Mouse (Mus musculus) bone marrow macrophage, adult 2 months (primary cell): ENCODE results near the gene Dlk1.

Source experiments
- CTCF ChIP-seq: IDR thresholded peaks from 2 replicates; pipeline ENCODE4 v1.5.1; 2012; ENCODE audit warnings: low read depth, mild to moderate bottlenecking, low read length, moderate library complexity
- POLR2A ChIP-seq: IDR thresholded peaks from 2 replicates; pipeline ENCODE4 v1.6.1; 2012; ENCODE audit warnings: mild to moderate bottlenecking, low read depth, low read length, borderline replicate concordance

DNA sequence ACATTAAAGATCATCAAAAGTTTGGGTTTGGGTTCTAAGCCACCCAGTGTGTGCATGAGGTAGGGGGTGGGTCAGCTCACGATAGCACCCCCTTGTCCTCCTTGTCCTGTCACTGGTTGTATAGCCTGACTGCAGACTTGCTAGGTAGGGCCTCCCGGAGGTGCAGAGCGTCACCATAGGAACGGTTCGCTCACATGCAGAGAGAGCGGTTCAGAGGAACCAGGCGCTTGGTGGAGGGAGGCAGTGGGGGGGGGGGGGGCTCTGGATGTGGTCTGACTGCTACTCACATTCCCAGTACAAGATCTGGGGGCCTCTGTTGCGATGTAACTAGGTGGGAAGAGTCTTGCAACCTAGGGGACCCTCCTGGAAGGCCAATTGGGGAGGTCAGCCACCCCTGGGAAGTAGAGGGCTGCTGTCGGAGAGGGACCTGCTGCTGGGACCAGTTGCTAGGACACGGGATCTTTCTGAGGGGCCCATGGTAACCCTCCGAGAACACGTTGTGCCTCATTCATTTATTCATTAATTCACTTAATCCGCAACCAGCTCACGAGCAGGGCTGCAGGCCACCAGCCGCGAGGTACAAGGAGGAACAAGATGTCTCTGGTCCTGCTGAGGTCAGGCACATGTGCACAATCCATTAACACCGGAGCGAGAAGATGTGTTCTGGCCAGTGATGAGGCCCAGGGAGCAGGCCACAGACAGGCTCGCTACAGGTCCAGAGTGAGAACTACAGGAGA, 7.0 kb upstream of the Dlk1 start:
- TF ChIP-seq CTCF, result no peak
- TF ChIP-seq POLR2A, result no peak
